Mouse (Mus musculus): ENCODE results near the gene Hba-a1. TPM values are rescaled to one million over a fixed set of nuclear protein-coding genes. Genes with fewer than 3 reads are reported as not detected.
"Not testable (repeated sequence)": the region's sequence is repeated elsewhere in the genome, so short reads cannot be mapped to it uniquely, and the experiment has no call there.

Hba-a1 gene
- polyA plus RNA-seq, 1 experiment from 2014 or later: 72,929 TPM

DNA sequence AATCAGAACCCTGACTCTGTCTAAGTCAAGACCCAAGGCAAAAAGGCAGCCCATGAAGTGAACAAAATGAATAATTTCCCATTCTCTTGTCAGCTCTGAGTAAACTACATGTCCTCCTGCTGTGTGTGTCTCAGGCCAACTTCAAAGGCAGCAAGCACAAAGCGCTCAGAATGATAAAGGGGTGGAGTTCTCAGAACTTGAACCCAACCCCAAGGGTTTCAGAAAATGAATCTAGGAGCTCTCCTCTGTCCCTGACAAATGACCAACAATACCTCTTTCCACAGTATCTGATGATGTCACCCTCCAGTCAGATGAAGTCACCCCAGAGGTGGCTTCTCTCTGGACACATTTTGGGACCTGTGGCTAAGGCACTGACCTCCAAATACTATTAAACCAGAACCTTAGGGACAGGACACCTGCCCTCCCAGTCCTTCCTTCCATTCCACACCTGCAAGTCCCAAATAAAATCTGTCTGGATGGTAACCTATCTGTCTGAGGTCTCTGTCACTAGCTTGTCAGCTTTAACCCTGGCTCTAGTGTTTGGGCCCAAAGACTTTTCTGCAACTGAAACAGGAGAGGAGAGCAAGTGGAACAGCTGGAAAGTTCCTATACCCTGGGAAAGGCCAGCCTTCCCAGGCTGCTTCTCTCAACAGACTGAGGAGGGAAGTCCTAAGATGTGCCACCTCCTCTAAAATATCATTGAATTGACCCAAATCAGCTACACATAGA is 1.7 kb upstream of the Hba-a1 start:
- ATAC-seq (ENCODE audit: low read depth): no peak
- 25% methylated on average over 1 of the region's 1 CpGs for WGBS (ENCODE audit: insufficient replicate concordance)
- peaks cover 27% of the 10 kb centered on the region for H3K4me1 ChIP-seq (ENCODE audit: control insufficient read depth, low read depth, low read length)
- H3K4me3 ChIP-seq (ENCODE audit: low read depth, low read length): peak overlapping the region; percentile 14
- H3K36me3 ChIP-seq (ENCODE audit: control insufficient read depth, insufficient read depth): no peaks in the 10 kb centered on the region
- peaks cover 16% of the 10 kb centered on the region for H3K27me3 ChIP-seq (ENCODE audit: control insufficient read depth, insufficient read depth, low read depth, low read length)
- peak overlapping the region; percentile 98 for H3K27ac ChIP-seq (ENCODE audit: low read length)
- H3K9ac ChIP-seq (ENCODE audit: low read depth, low read length): peak overlapping the region; percentile 78
- H3K4me2 ChIP-seq (ENCODE audit: low read depth, low read length): peak overlapping the region; percentile 71
- no peaks in the 10 kb centered on the region for H3K9me3 ChIP-seq (replicated peaks; ENCODE audit: control insufficient read depth, low read length)

DNA sequence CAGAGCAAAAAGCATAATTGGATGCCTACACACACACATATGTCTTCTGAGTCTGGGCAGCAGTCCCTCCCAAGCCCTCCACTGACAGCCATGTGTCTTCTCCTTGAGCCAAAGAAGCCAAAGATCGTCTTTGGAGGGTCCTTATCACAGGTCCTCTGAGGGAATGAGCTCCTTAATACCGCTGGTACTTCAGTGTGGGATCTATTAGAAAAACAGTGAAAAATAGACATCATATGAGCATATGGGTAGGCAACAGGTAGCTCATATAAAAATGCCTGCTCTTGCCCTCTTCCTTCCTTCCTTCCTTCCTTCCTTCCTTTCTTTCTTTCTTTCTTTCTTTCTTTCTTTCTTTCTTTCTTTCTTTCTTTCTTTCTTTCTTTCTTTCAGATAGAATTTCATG is 1.3 kb downstream of the Hba-a1 start:
- Histone ChIP-seq H3K9ac (ENCODE audit: low read depth, low read length) (peak overlapping the region; percentile 48), H3K4me1 (ENCODE audit: control insufficient read depth, low read depth, low read length) (peaks cover 34% of the 10 kb centered on the region), H3K27ac (ENCODE audit: low read length) (peak overlapping the region; percentile 88), H3K4me3 (ENCODE audit: low read depth, low read length) (peak overlapping the region; percentile 54)
- H3K4me2 ChIP-seq (ENCODE audit: low read depth, low read length); H3K9me3 ChIP-seq (replicated peaks; ENCODE audit: control insufficient read depth, low read length); H3K27me3 ChIP-seq (ENCODE audit: control insufficient read depth, insufficient read depth, low read depth, low read length); H3K36me3 ChIP-seq (ENCODE audit: control insufficient read depth, insufficient read depth): not testable (repeated sequence)
- ATAC-seq (ENCODE audit: low read depth): peak; percentile 8
- WGBS (ENCODE audit: insufficient replicate concordance): 37% methylated on average over 2 of the region's 2 CpGs

DNA sequence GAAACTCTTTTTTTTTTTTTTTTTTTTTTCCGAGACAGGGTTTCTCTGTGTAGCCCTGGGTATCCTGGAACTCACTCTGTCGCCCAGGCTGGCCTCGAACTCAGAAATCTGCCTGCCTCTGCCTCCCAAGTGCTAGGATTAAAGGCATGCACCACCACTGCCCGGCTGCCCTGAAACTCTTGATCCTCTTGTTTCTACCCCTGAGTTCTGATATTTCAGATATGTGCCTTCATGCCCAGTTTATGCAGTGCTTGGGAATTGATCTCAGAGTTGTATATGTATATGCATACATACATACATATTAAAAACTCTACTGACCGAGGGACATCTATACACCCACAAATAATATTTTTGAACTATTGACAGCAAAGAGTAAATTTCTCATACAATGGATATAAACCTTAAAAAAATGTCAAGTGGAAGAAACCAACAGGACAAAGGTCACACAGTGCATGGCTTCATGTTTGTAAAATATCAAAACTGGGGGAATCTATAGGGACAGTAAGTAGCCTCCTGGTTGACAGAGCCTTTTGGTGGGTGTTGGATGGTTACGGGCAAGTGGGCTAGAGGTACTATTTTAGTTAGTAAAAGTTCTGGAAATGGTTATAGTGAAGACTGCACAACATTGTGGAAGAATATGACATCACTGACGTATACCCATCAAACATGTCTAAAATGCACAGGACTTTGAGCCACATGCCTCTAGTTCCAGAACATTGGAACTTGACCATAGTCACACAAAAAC is 1.9 kb downstream of the Hba-a1 start:
- peak overlapping the region; percentile 25 for H3K9ac ChIP-seq (ENCODE audit: low read depth, low read length)
- peak overlapping the region; percentile 34 for H3K4me3 ChIP-seq (ENCODE audit: low read depth, low read length)
- H3K9me3 ChIP-seq (replicated peaks; ENCODE audit: control insufficient read depth, low read length): no peaks in the 10 kb centered on the region
- peaks cover 3% of the 10 kb centered on the region; the same call in 1 of the 2 replicates for H3K36me3 ChIP-seq (ENCODE audit: control insufficient read depth, insufficient read depth)
- H3K27ac ChIP-seq (ENCODE audit: low read length): peak overlapping the region; percentile 88
- WGBS (ENCODE audit: insufficient replicate concordance): 36% methylated on average over 7 of the region's 7 CpGs
- H3K4me2 ChIP-seq (ENCODE audit: low read depth, low read length): no peak overlapping the region
- peaks cover 32% of the 10 kb centered on the region for H3K4me1 ChIP-seq (ENCODE audit: control insufficient read depth, low read depth, low read length)
- H3K27me3 ChIP-seq (ENCODE audit: control insufficient read depth, insufficient read depth, low read depth, low read length): no peaks in the 10 kb centered on the region; the same call in 1 of the 2 replicates
- peak; percentile 66 for ATAC-seq (ENCODE audit: low read depth)

DNA sequence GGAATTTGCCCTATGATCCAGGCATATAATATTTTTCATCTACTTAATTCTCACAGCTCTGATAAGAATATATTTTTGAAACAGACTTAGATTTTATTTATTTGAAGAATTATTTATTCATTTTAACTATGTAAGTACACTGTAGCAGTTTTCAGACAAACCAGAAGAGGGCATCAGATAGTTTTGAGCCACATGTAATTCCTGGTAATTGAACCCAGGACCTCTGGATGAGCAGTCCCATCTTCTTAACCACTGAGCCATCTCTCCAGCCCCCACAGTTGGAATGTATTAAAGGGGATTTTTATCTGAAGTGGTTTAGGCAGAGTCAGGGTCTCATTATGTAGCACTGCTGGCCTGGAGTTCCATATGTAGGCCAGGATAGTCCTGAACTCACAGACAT is 2.6 kb downstream of the Hba-a1 start:
- H3K9me3 ChIP-seq (replicated peaks; ENCODE audit: control insufficient read depth, low read length); H3K36me3 ChIP-seq (ENCODE audit: control insufficient read depth, insufficient read depth); H3K27me3 ChIP-seq (ENCODE audit: control insufficient read depth, insufficient read depth, low read depth, low read length); ATAC-seq (ENCODE audit: low read depth): not testable (repeated sequence)
- Histone ChIP-seq H3K9ac (ENCODE audit: low read depth, low read length) (peak overlapping the region; percentile 63; the same call in 1 of the 2 replicates), H3K4me2 (ENCODE audit: low read depth, low read length) (peak overlapping the region; percentile 39), H3K4me1 (ENCODE audit: control insufficient read depth, low read depth, low read length) (peaks cover 28% of the 10 kb centered on the region), H3K27ac (ENCODE audit: low read length) (peak overlapping the region; percentile 98), H3K4me3 (ENCODE audit: low read depth, low read length) (peak overlapping the region; percentile 65)

DNA sequence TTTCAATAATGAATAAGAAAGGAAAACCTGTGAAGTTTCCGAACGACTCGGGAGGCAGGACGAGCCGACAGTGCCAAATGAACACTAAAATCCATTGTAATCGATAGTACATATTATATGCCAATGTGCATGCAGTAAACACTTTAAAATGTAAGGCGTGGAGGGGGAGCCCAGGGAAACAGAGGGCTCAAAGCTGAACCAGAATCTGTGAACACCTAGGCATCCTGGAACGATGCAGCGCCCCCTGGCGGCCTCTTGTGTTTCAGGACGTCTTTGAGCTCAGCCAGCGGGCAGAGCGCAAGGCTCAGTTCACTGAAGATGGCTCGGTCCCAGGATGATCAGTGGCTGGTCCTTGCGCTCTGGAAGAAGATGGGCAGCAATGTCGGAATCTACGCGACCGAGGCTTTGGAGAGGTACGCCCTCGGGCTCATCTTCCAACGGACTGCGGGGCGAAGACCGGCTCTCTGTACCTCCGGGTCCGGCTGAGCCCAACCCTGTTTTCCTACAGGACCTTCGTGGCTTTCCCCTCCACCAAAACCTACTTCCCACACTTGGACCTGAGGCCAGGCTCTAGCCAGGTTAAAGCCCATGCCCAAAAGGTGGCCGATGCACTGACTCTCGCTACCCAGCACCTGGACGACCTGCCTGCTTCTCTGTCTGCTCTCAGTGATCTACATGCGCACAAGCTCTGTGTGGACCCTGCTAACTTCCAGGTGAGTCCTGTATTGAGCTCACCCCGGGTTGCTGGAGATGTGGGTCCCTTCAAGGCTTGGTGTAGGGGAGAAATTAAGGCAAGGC is 3.6 kb downstream of the Hba-a1 start, which contains the start of gene Hbq1b:
Gene Hbq1b (plus strand): TSS at position 271 of the 798 bp plus-strand sequence.
- H3K4me1 ChIP-seq (ENCODE audit: control insufficient read depth, low read depth, low read length): peaks cover 28% of the 10 kb centered on the region
- WGBS (ENCODE audit: insufficient replicate concordance): 13% methylated on average over 30 of the region's 33 CpGs
- H3K9ac ChIP-seq (ENCODE audit: low read depth, low read length): peak within 1 kb of the TSS; percentile 63
- peak within 1 kb of the TSS; percentile 39 for H3K4me2 ChIP-seq (ENCODE audit: low read depth, low read length)
- ATAC-seq (ENCODE audit: low read depth); H3K27me3 ChIP-seq (ENCODE audit: control insufficient read depth, insufficient read depth, low read depth, low read length); H3K9me3 ChIP-seq (replicated peaks; ENCODE audit: control insufficient read depth, low read length); H3K36me3 ChIP-seq (ENCODE audit: control insufficient read depth, insufficient read depth): not testable (repeated sequence)
- peak within 1 kb of the TSS; percentile 98 for H3K27ac ChIP-seq (ENCODE audit: low read length)
- H3K4me3 ChIP-seq (ENCODE audit: low read depth, low read length): peak within 1 kb of the TSS; percentile 65

DNA sequence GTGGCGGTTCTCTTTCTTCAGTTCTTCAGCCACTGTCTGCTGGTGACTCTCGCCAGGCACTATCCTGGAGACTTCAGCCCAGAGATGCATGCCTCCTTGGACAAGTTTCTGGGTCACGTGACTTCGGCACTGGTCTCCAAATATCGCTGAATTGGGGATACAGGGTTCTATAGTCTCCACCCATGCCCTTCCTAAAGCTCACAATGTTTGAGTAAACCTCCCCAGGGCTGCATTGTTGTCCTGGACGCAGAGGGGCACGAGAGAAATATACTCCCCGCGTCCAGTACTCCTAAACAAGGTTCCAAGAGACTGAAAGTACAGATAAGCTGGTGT is 4.1 kb downstream of the Hba-a1 start:
- H3K4me2 ChIP-seq (ENCODE audit: low read depth, low read length): peak overlapping the region; percentile 39
- no peaks in the 10 kb centered on the region for H3K27me3 ChIP-seq (ENCODE audit: control insufficient read depth, insufficient read depth, low read depth, low read length)
- H3K9ac ChIP-seq (ENCODE audit: low read depth, low read length): peak overlapping the region; percentile 63
- H3K4me1 ChIP-seq (ENCODE audit: control insufficient read depth, low read depth, low read length): peaks cover 30% of the 10 kb centered on the region
- peak overlapping the region; percentile 98 for H3K27ac ChIP-seq (ENCODE audit: low read length)
- no peak for ATAC-seq (ENCODE audit: low read depth)
- peak overlapping the region; percentile 65 for H3K4me3 ChIP-seq (ENCODE audit: low read depth, low read length)
- 46% methylated on average over 9 of the region's 9 CpGs for WGBS (ENCODE audit: insufficient replicate concordance)
- no peaks in the 10 kb centered on the region for H3K9me3 ChIP-seq (replicated peaks; ENCODE audit: control insufficient read depth, low read length)
- peaks cover 3% of the 10 kb centered on the region; the same call in 1 of the 2 replicates for H3K36me3 ChIP-seq (ENCODE audit: control insufficient read depth, insufficient read depth)

DNA sequence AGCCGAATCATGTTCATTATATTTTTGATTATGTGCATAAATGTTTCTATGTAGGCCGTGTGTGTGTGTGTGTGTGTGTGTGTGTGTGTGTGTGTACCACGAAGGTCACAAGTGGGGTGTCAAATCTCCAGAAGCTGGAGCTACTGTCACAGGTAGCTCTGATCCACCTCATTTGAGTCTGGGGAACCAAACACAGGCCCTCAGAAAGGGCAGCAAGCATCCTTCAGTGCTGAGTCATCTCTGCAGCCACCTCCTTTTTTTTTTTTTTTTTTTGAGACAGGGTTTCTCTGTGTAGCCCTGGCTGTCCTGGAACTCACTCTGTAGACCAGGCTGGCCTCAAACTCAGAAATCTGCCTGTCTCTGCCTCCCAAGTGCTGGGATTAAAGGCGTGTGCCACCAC is 9.5 kb downstream of the Hba-a1 start:
- Histone ChIP-seq H3K4me1 (ENCODE audit: control insufficient read depth, low read depth, low read length) (peaks cover 47% of the 10 kb centered on the region), H3K9ac (ENCODE audit: low read depth, low read length) (peak overlapping the region; percentile 71), H3K27ac (ENCODE audit: low read length) (peak overlapping the region; percentile 98), H3K4me2 (ENCODE audit: low read depth, low read length) (peak overlapping the region; percentile 84), H3K4me3 (ENCODE audit: low read depth, low read length) (peak overlapping the region; percentile 34)
- not testable (repeated sequence) for ATAC-seq (ENCODE audit: low read depth); H3K9me3 ChIP-seq (replicated peaks; ENCODE audit: control insufficient read depth, low read length); H3K27me3 ChIP-seq (ENCODE audit: control insufficient read depth, insufficient read depth, low read depth, low read length); H3K36me3 ChIP-seq (ENCODE audit: control insufficient read depth, insufficient read depth)
- WGBS (ENCODE audit: insufficient replicate concordance): 47% methylated on average over 4 of the region's 4 CpGs

DNA sequence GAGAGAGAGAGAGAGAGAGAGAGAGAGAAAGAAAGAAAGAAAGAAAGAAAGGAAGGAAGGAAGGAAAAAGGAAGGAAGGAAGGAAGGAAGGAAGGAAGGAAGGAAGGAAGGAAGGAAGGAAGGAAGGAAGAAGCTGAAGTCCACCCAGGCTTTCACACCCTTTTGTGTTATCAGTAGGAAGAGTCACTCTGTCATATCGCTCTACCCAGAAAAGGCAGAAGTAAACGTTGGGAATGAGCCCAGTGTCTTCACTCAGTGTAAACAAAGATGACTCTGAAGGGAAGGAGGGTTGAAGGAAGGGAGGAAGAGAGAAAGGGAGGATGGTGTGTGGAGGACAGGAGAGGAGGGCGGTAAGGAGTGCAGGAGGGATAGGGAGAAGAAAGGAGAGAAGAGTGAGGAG is 10.2 kb downstream of the Hba-a1 start:
- not testable (repeated sequence) for H3K9me3 ChIP-seq (replicated peaks; ENCODE audit: control insufficient read depth, low read length); H3K36me3 ChIP-seq (ENCODE audit: control insufficient read depth, insufficient read depth); H3K27me3 ChIP-seq (ENCODE audit: control insufficient read depth, insufficient read depth, low read depth, low read length)
- peak overlapping the region; percentile 75 for H3K9ac ChIP-seq (ENCODE audit: low read depth, low read length)
- peaks cover 45% of the 10 kb centered on the region for H3K4me1 ChIP-seq (ENCODE audit: control insufficient read depth, low read depth, low read length)
- peak overlapping the region; percentile 68 for H3K4me2 ChIP-seq (ENCODE audit: low read depth, low read length)
- WGBS (ENCODE audit: insufficient replicate concordance): 35% methylated on average over 3 of the region's 3 CpGs
- peak; percentile 19 for ATAC-seq (ENCODE audit: low read depth)
- peak overlapping the region; percentile 45 for H3K4me3 ChIP-seq (ENCODE audit: low read depth, low read length)
- peak overlapping the region; percentile 98 for H3K27ac ChIP-seq (ENCODE audit: low read length)
